Mouse (Mus musculus) MEL (cell line): ENCODE results near the gene Avp.

Experiments used
- CHD2 ChIP-seq: IDR thresholded peaks from 2 replicates; pipeline ENCODE4 v1.6.1; 2011; ENCODE audit warnings: low read length, improper control_type of control experiment
- CTCF ChIP-seq, 3 experiments: IDR thresholded peaks in 2 of 3; conservative IDR thresholded peaks in 1 of 3; 2 replicates each; pipeline ENCODE4 v1.5.1; 2011 to 2012; ENCODE audit warnings: low read length in 3 of 3, low read depth in 2 of 3, mild to moderate bottlenecking in 2 of 3, improper control_type of control experiment in 1 of 3, inconsistent platforms in 1 of 3, mixed read lengths in 1 of 3, moderate library complexity in 1 of 3; ENCODE audit not compliant: control insufficient read depth in 1 of 3, insufficient read depth in 1 of 3, poor library complexity in 1 of 3, severe bottlenecking in 1 of 3
- E2F4 ChIP-seq: IDR thresholded peaks from 2 replicates; pipeline ENCODE4 v1.6.1; 2011; ENCODE audit warnings: low read depth, low read length, improper control_type of control experiment, borderline replicate concordance
- ELF1 ChIP-seq: IDR thresholded peaks from 2 replicates; pipeline ENCODE4 v1.6.1; 2014; ENCODE audit warnings: low read depth, mild to moderate bottlenecking, inconsistent platforms, low read length, improper control_type of control experiment, moderate library complexity
- EP300 ChIP-seq, 2 experiments: IDR thresholded peaks; 2 replicates each; pipeline ENCODE4 v1.6.1; 2011; ENCODE audit warnings: improper control_type of control experiment in 2 of 2, low read length in 2 of 2, low read depth in 1 of 2, mild to moderate bottlenecking in 1 of 2
- KAT2A ChIP-seq: conservative IDR thresholded peaks from 2 replicates; pipeline ENCODE4 v1.6.1; 2012; ENCODE audit warnings: low read depth, low read length, improper control_type of control experiment, inconsistent platforms
- MAX ChIP-seq: IDR thresholded peaks from 2 replicates; pipeline ENCODE4 v1.6.1; 2011; ENCODE audit warnings: low read length, improper control_type of control experiment
- MEF2A ChIP-seq: IDR thresholded peaks from 2 replicates; pipeline ENCODE4 v1.6.1; 2014; ENCODE audit warnings: low read depth, mild to moderate bottlenecking, inconsistent platforms, low read length, improper control_type of control experiment; ENCODE audit not compliant: poor library complexity, insufficient replicate concordance, severe bottlenecking; ENCODE audit errors: extremely low read depth
- MXI1 ChIP-seq: IDR thresholded peaks from 2 replicates; pipeline ENCODE4 v1.6.1; 2011; ENCODE audit warnings: mild to moderate bottlenecking, low read depth, low read length, improper control_type of control experiment
- POLR2A ChIP-seq, 2 experiments: IDR thresholded peaks; 2 replicates each; pipeline ENCODE4 v1.6.1; 2011 to 2012; ENCODE audit warnings: low read length in 2 of 2, mild to moderate bottlenecking in 2 of 2, control low read depth in 1 of 2, improper control_type of control experiment in 1 of 2, low read depth in 1 of 2, moderate library complexity in 1 of 2; ENCODE audit not compliant: control insufficient read depth in 1 of 2, insufficient read depth in 1 of 2, poor library complexity in 1 of 2
- POLR2AphosphoS2 ChIP-seq: IDR thresholded peaks from 2 replicates; pipeline ENCODE4 v1.6.1; 2011; ENCODE audit warnings: low read length, improper control_type of control experiment
- TAL1 ChIP-seq: IDR thresholded peaks from 2 replicates; pipeline ENCODE4 v1.6.1; 2012; ENCODE audit warnings: mild to moderate bottlenecking, inconsistent platforms, low read length, moderate library complexity, mixed read lengths
- ZMIZ1 ChIP-seq: IDR thresholded peaks from 2 replicates; pipeline ENCODE4 v1.6.1; 2012; ENCODE audit warnings: low read depth, mild to moderate bottlenecking, inconsistent platforms, low read length, improper control_type of control experiment, moderate library complexity

- TF ChIP-seq POLR2A (IDR thresholded peaks at IDR 0.05; ENCODE audit: control insufficient read depth in 1 of 2, insufficient read depth in 1 of 2, low read depth in 1 of 2, low read length in 2 of 2, poor library complexity in 1 of 2), result no peak
- TF ChIP-seq CTCF (IDR thresholded peaks at IDR 0.05 in 2 of 3, conservative IDR thresholded peaks at IDR 0.05 in 1 of 3; ENCODE audit: control insufficient read depth in 1 of 3, insufficient read depth in 1 of 3, low read depth in 2 of 3, low read length in 3 of 3, poor library complexity in 1 of 3, severe bottlenecking in 1 of 3), result no peak
- TF ChIP-seq EP300 (IDR thresholded peaks at IDR 0.05; ENCODE audit: low read depth in 1 of 2, low read length in 2 of 2), result no peak
- TF ChIP-seq MAX, result no peak
- no peak for TF ChIP-seq POLR2AphosphoS2
- no peak for TF ChIP-seq ELF1
- TF ChIP-seq ZMIZ1, result no peak
- TF ChIP-seq MXI1, result no peak
- TF ChIP-seq E2F4, result no peak
- TF ChIP-seq MEF2A, result no peak
- TF ChIP-seq CHD2, result no peak
- no peak for TF ChIP-seq TAL1
- no peak for TF ChIP-seq KAT2A
These were observed 19.8 kb upstream of the Avp start for GRCm38 (mm10) chr2:130602195-130602594.
